Mouse (Mus musculus): ENCODE results near the gene Ormdl2.
"Not testable (repeated sequence)": the region's sequence is repeated elsewhere in the genome, so short reads cannot be mapped to it uniquely, and the experiment has no call there.

The Ormdl2 gene

GRCm38 (mm10) chr10:128821358-128822056 is at the start of gene Ormdl2:
Ormdl2 (minus strand) TSS chr10:128821645.
- peak; percentile 100 for DNase-seq (ENCODE audit: extremely low spot score, low spot score)

GRCm38 (mm10) chr10:128870341-128870740 is 48.9 kb upstream of the Ormdl2 start:
- DNase-seq (ENCODE audit: extremely low spot score, low spot score): no peak

GRCm38 (mm10) chr10:128866518-128866917 is 45.1 kb upstream of the Ormdl2 start:
- no peak for DNase-seq (ENCODE audit: extremely low spot score, low spot score)

GRCm38 (mm10) chr10:128866042-128866441 is 44.6 kb upstream of the Ormdl2 start:
- no peak for DNase-seq (ENCODE audit: extremely low spot score, low spot score)

GRCm38 (mm10) chr10:128861176-128861575 is 39.7 kb upstream of the Ormdl2 start:
- DNase-seq (ENCODE audit: extremely low spot score, low spot score): no peak

- DNase-seq (ENCODE audit: extremely low spot score, low spot score): no peak
Measured at GRCm38 (mm10) chr10:128850339-128850738, 28.9 kb upstream of the Ormdl2 start.

GRCm38 (mm10) chr10:128848426-128848825 is 27.0 kb upstream of the Ormdl2 start:
- no peak for DNase-seq (ENCODE audit: extremely low spot score, low spot score)

- DNase-seq (ENCODE audit: extremely low spot score, low spot score): no peak
Measured at GRCm38 (mm10) chr10:128846664-128847063, 25.2 kb upstream of the Ormdl2 start.

GRCm38 (mm10) chr10:128845516-128845915 is 24.1 kb upstream of the Ormdl2 start:
- DNase-seq (ENCODE audit: extremely low spot score, low spot score): no peak

- DNase-seq (ENCODE audit: extremely low spot score, low spot score): no peak
Measured at GRCm38 (mm10) chr10:128843260-128843659, 21.8 kb upstream of the Ormdl2 start.

- DNase-seq (ENCODE audit: extremely low spot score, low spot score): no peak
Measured at GRCm38 (mm10) chr10:128840612-128841011, 19.2 kb upstream of the Ormdl2 start.

GRCm38 (mm10) chr10:128839434-128839833 is 18.0 kb upstream of the Ormdl2 start:
- no peak for DNase-seq (ENCODE audit: extremely low spot score, low spot score)

- no peak for DNase-seq (ENCODE audit: extremely low spot score, low spot score)
Measured at GRCm38 (mm10) chr10:128837400-128837799, 16.0 kb upstream of the Ormdl2 start.

GRCm38 (mm10) chr10:128823821-128824220 is 2.4 kb upstream of the Ormdl2 start:
- no peak for DNase-seq (ENCODE audit: extremely low spot score, low spot score)

GRCm38 (mm10) chr10:128823087-128823486 is 1.6 kb upstream of the Ormdl2 start:
- DNase-seq (ENCODE audit: extremely low spot score, low spot score): not testable (repeated sequence)

- DNase-seq (ENCODE audit: extremely low spot score, low spot score): no peak
Measured at GRCm38 (mm10) chr10:128822135-128822534, 690 bp upstream of the Ormdl2 start.

- no peak for DNase-seq (ENCODE audit: extremely low spot score, low spot score)
Measured at GRCm38 (mm10) chr10:128820217-128820616, 1.2 kb downstream of the Ormdl2 start.

- DNase-seq (ENCODE audit: extremely low spot score, low spot score): no peak
Measured at GRCm38 (mm10) chr10:128817033-128817432, 4.4 kb downstream of the Ormdl2 start, which contains the start of gene Sarnp. Sarnp (plus strand) TSS chr10:128817333.

- DNase-seq (ENCODE audit: extremely low spot score, low spot score): no peak
Measured at GRCm38 (mm10) chr10:128807018-128807417, 14.4 kb downstream of the Ormdl2 start.

- no peak for DNase-seq (ENCODE audit: extremely low spot score, low spot score)
Measured at GRCm38 (mm10) chr10:128806086-128806485, 15.4 kb downstream of the Ormdl2 start.

GRCm38 (mm10) chr10:128805092-128806000 is 16.1 kb downstream of the Ormdl2 start:
- peak; percentile 99 for DNase-seq (ENCODE audit: extremely low spot score, low spot score)
